Mouse (Mus musculus) urinary bladder, postnatal 10 days (tissue): ENCODE results near the gene Nadk2.

Source experiments
- DNase-seq: peaks from one replicate; pipeline ENCODE4 v3.0.0; 2022; ENCODE audit warnings: low spot score

The Nadk2 gene

GRCm38 (mm10) chr15:9087895-9088682 is 17.0 kb downstream of the Nadk2 start:
- DNase-seq, result no peak

GRCm38 (mm10) chr15:9088683-9089072 is 17.6 kb downstream of the Nadk2 start:
- no peak for DNase-seq

GRCm38 (mm10) chr15:9089136-9089720 is 18.2 kb downstream of the Nadk2 start:
- no peak for DNase-seq

- no peak for DNase-seq
Measured at GRCm38 (mm10) chr15:9090662-9091061, 19.6 kb downstream of the Nadk2 start.

- no peak for DNase-seq
Measured at GRCm38 (mm10) chr15:9093598-9094365, 22.7 kb downstream of the Nadk2 start.

GRCm38 (mm10) chr15:9094366-9094750 is 23.3 kb downstream of the Nadk2 start:
- no peak for DNase-seq

- DNase-seq, result no peak
Measured at GRCm38 (mm10) chr15:9096865-9097264, 25.8 kb downstream of the Nadk2 start.

GRCm38 (mm10) chr15:9100446-9101077 is 29.5 kb downstream of the Nadk2 start:
- DNase-seq, result no peak

- DNase-seq, result no peak
Measured at GRCm38 (mm10) chr15:9106303-9107074, 35.4 kb downstream of the Nadk2 start.

- DNase-seq, result no peak
Measured at GRCm38 (mm10) chr15:9110526-9111347, 39.7 kb downstream of the Nadk2 start.

GRCm38 (mm10) chr15:9111648-9112047 is 40.6 kb downstream of the Nadk2 start:
- DNase-seq, result no peak

GRCm38 (mm10) chr15:9113556-9113955 is 42.5 kb downstream of the Nadk2 start:
- DNase-seq, result no peak

GRCm38 (mm10) chr15:9114131-9114530 is 43.1 kb downstream of the Nadk2 start:
- DNase-seq, result no peak

GRCm38 (mm10) chr15:9114599-9114998 is 43.5 kb downstream of the Nadk2 start:
- no peak for DNase-seq

GRCm38 (mm10) chr15:9118852-9119251 is 47.8 kb downstream of the Nadk2 start:
- DNase-seq, result no peak

GRCm38 (mm10) chr15:9120081-9120480 is 49.0 kb downstream of the Nadk2 start:
- no peak for DNase-seq

GRCm38 (mm10) chr15:9122989-9123388 is 51.9 kb downstream of the Nadk2 start:
- DNase-seq, result no peak

- no peak for DNase-seq
Measured at GRCm38 (mm10) chr15:9124856-9125255, 53.8 kb downstream of the Nadk2 start.

GRCm38 (mm10) chr15:9127051-9127791 is 56.2 kb downstream of the Nadk2 start:
- DNase-seq, result no peak
